Mouse (Mus musculus): ENCODE measurements around the gene Cela2a.
"Not testable (repeated sequence)": the region's sequence is repeated elsewhere in the genome, so short reads cannot be mapped to it uniquely, and the experiment has no call there.

Gene Cela2a

DNA sequence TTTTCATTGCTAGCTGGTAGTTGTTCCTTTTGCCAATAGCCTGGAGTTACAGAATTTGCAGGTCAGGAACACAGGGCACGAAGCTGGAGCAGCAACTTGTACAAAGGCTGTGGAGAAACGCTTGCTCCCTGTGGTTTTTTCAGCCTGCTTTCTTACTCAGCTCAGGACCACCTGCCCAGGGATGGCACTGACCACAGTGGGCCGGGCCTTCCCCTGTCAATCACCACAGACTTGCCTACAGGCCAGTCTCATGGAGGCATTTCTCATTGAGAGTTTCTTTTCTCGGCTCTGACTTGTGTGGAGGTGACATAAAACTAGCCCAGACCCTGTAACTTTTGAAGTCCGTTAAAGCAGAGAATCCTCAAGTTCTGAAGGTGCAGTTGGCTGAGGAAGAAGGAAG, 28.4 kb downstream of the Cela2a start:
- ATAC-seq (ENCODE audit: low TSS enrichment): no peak

DNA sequence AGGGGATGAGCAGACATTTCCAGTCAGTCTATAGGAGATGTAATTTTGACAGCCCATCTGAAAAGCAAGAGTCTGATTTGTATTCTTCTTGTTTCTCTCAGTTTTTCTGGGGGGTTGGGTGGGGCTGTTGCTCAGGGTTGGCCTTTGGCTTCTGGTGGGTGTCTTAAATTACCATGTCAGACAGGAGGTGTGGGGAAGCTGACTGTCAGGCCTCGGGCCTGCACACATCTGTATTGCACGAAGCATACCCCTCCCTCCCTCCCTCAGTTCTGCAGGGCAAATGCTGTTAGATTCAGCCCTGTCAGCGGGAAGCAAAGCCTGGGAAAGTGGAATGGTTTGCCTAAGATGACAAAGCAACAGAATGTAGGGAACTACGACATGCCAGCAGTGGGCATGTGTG, 29.0 kb downstream of the Cela2a start:
- no peak for ATAC-seq (ENCODE audit: low TSS enrichment)

DNA sequence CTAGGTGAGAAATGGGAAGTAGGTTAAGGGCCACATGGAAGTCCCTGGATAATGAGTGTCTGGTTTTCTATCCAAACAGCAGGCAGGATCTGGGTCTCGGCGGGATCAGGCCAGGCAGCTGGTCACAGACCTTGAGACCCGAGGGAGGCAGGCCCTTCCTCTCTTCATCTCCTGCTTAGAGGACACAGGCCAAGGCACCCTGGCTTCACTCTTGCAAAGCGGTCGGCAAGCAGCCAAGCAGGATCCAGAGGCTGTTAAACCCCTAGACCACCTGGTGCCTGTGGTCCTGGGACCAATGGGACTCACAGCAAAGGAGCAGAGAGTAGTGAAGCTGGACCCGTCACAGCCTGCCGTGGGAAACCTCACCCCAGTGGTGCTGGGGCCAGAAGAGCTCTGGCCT, 29.6 kb downstream of the Cela2a start:
- ATAC-seq (ENCODE audit: low TSS enrichment): no peak

DNA sequence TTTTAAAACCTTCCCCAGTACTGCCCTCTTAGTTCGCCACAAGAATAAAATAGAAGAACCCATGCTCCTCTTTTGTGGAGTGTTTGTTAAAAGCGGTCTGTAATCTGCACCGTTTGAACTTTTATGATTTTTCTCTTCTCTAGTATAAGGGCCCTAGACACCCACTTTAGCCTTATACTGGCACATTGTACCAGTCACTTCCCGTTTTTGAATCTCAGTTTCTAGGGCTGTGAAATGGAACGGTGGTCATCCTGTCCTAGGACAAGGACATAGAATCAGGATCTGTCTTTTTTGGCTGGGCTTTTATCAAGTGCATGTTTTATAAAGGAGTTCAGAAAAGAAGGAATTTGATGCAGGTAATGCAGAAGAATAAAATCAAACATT, 31.8 kb downstream of the Cela2a start:
- no peak for ATAC-seq (ENCODE audit: low TSS enrichment)

DNA sequence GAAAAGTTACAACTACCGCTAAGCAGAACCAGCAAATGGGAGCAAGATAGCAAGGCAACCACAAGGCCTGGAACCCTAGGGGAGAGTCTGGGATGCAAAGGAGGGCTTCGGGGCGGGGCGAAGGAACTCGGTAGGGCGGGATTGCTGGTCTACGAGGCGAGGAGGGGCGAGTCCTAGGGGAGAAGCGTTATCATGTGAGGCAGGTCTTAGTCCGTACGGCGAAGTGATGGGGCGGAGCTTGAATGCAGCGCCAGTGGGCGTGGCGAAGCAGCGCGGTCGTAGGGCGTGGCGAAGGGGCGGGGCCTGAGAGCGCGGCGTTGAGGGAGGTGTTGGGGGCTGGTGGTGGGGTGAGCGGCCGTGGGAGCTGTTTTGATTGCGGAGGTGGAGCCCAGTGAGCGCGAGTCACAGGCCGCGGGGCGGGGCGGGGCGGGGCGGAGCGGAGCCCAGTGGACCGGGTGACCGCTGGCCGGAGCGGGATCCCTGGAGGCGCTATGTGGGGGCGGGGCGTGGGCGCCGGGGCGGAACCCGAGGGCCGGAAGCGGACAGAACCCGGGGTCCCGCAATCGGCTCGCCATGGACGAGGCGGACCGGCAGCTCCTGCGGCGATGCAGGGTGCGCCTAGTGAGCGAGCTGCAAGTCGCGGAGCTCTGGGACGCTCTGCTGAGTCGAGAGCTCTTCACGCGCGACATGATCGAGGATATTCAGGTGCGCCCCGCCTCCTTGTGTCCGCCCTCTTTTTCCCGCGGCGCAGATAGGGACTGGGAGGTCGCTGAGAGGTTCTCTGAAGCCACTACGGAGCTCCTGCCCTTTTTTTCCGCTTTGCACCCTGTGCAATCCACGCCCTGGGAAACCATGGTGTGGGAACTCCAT, 32.4 kb downstream of the Cela2a start, which contains the start of gene Casp9:
TSS of gene Casp9 (plus strand) at position 331 of the 870 bp plus-strand sequence.
- peak; percentile 74 for ATAC-seq (ENCODE audit: low TSS enrichment)

DNA sequence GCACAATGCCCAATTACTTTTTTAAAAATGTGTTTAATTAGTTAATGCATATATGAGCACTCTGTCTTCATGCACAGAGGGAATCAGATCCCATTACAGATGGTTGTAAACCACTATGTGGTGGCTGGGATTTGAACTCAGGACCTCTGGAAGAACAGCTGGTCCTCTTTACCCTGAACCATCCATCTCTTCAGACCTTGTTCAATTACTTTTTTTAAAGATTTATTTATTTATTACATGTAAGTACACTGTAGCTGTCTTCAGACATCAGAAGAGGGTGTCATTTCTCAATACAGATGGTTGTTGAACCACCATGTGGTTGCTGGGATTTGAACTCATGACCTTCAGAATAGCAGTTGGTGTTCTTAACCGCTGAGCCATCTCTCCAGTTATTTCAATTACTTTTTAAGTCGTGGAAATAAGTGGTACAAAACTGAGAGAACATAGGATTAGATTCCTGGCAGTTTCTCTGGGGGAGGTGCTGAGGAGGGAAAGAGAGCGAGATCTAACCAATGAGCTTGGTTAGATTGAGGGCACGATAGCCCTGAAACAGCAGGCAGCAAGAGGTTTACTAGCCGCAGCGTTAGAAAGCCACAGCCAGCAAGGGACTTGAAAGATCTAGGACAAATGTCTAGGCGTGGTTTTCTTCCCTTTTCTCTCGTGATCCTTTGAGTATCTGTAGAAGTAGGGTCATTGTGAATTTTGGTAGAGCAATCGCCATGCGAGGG, 33.2 kb downstream of the Cela2a start:
- 0 out of 2 replicates have a peak, but pooled peaks have one; percentile 0 for ATAC-seq (ENCODE audit: low TSS enrichment)

DNA sequence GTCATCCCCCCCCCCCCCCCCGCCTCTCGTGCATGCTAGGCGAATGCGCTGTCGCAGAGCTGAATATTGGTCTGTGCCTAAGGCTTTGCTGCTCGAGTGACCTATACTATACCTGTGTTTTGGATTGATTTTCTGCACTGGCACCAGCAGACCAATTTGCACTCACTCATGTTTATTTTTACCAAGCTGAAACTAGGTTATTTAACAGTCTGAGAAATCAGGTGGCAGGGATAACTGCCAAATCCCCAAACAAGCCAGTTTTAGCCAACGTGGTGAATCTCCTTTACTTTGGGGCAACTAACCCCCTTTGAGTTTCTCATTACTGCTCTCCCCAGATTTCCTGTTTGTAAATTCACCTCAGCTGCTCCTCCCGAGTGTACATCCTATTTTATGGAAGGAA, 34.0 kb downstream of the Cela2a start:
- ATAC-seq (ENCODE audit: low TSS enrichment): no peak

DNA sequence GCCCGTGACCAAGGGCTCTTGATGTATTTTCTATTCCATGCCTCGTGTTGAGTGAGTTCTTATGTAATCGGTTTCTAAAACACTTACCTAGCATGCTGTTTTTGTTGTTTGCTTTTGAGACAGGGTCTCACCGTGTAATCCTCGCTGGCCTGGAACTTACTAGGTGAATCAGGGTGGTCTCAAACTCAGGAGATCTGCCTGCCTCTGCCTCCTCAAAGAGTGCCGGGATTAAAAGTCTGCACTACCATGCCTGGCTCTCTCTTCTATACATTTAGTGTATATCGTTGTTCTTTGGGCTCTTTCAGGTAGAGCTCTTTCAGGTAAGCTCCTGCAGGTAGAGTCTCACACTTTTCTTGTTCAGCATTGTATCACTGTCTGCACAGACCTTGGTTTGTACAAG, 34.5 kb downstream of the Cela2a start:
- ATAC-seq (ENCODE audit: low TSS enrichment): no peak

DNA sequence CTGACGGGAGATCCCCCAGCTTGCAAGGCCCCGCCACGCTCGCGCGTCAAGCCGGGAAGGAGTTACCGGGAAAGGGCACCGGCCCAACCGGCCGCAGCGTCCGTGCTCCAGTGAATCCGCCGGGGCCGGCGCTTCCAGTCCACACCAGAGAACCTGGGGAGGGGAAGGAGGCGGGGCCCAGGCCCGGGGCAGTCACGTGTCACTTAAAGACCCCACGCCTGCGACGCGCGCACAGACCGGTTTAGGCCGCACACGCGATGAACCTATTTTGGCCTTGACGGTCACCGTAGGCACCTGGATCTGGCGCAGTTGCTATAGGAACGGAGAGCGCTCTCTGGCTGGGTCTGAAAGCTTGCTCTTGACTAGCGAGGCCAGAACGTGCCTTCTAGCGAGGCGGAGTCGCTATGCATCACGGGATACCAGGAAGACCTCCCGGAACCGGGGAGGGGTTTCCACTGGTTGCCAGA, 35.4 kb downstream of the Cela2a start, which contains the start of gene Dnajc16:
TSS of gene Dnajc16 (minus strand) at position 408 of the 467 bp plus-strand sequence.
- peak; percentile 71 for ATAC-seq (ENCODE audit: low TSS enrichment)

DNA sequence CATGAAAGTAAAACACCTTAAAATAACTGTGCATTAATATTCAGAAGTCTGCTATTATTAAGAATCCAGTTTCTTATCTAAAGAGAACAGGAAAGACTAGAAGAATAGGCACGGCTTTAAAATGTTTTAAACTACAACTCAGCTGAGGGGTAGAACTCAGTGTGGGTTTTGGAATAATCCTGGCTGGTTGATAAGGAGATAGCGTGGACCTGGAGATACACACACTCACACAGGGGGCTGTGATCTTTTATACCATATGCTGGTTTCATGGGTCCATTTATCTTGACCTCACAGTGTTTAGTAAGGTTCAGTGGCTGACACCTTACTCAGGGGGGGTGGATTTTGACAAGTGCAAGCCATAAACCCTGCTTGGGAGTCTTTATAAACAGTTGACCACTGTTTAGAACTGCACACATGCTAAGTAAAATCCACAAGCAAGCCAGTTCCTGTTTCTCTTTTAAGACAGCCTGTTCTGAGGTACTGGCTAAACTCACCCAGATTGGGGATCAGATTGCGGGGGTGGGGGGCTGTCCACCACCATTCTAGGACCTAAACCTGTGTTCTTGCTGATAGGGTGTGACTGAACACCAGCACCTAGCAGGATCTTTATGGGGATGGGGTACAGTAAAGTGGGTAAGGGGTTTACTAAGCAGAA, 36.3 kb downstream of the Cela2a start:
- ATAC-seq (ENCODE audit: low TSS enrichment): no peak

DNA sequence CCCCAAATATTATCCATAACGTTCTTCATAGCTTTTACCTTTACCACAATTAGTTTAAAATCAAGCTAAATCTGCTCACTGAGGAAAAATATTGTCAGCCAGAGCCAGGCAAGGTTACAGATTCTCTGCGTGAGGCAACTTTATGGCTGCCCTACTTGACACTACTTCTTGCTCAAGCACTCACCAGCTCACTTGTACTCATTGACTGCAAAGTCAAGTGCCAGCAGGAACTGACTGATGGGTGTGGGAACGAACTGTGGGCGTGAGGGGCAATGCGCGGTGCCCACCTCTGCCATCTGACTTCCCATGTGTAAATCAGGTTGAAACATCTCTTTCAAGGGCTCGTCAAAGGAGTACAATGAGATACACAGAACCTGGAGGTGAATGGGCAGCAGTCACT, 38.5 kb downstream of the Cela2a start:
- ATAC-seq (ENCODE audit: low TSS enrichment): no peak

DNA sequence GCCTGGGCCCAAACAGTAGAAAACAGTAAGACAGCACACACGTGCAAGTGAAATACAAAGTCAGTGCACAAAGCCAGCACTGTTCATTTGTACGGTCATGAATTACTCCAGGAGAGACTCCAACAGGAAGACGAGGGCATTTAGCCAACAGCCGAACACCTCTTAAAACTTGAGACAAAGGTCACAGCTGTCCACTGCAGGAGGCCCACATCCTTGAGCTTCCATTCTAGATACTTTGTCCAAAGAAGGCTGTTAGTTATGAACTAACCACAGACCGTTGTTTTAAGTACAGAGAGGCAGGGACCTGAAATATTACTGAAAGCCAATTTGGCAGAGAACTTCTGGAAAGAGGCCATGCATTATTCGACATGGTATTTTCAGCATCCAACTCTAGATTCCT, 38.9 kb downstream of the Cela2a start:
- ATAC-seq (ENCODE audit: low TSS enrichment): no peak

DNA sequence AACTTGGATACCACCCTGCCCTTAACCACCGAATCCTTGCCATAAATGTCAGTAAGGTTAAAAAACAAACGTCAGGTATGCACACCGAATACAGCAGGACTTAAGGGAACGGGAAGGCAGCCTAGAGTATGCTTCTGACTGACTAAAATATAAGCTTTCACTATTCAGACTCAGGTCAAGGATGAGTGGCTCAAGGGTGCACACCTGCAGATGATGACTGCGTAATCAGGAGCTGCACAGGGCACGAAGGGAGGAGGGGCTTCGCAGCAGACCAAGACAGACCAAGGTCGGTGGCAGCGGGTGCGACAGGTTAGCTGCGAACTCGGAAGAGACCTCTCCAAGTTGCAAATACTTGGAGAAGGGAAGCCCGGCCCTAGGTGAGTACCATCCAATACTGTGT, 39.8 kb downstream of the Cela2a start:
- no peak for ATAC-seq (ENCODE audit: low TSS enrichment)

DNA sequence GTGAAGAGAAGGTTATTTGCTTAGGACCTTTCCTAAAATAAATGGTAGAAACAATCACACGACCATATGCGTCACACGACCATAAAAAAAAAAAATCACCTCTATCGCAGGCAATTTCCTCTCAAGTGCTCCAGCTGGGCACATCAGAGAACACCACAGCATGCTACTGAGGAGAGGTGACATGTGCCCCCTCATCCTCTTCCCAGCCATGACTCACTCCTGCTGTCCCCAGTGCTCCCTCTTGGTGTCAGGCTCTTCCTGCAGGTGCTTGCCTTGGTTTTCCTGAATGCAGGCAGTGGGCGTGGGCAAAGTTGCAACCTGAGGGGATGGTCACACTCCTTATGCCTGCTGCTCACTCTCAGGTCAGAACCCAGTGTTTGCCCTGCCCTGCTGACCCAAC, 41.1 kb downstream of the Cela2a start:
- peak; percentile 63 for ATAC-seq (ENCODE audit: low TSS enrichment)

DNA sequence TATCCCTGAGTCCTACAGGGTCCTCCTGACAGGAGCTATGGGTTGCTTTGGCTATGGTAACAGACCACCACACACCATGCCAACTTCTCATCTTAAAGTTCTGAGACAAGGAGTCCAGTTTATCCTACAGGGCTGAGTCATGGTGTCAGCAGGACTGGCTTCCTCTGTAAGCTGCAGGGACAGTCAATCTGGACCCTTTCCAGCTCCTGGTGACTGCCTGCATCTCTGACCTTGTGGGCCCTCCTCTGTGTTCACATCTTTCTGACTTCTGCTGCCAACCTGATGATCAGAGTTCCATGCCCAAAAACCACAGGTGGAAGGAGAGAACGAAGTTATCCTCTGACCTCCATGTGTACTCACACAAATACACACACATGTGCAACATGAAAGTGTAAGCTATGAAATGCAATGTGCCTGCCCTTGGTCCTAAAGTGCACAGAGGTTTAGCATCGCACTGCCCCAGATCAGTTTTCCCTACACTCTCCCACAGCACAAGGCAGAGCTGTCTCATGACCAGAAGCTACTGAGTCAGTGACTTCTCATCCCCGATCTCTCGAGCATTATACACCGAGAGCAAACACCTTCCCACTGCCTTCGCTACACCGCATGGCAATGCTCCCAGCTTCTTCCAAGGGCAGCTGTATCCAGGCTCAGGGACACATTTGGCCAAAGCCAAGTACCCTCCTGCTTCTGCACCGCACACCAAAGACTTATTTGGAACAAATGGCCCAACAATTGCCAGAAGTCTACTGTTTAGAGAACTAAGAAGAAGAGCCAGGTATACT, 44.6 kb downstream of the Cela2a start:
- ATAC-seq (ENCODE audit: low TSS enrichment): no peak

DNA sequence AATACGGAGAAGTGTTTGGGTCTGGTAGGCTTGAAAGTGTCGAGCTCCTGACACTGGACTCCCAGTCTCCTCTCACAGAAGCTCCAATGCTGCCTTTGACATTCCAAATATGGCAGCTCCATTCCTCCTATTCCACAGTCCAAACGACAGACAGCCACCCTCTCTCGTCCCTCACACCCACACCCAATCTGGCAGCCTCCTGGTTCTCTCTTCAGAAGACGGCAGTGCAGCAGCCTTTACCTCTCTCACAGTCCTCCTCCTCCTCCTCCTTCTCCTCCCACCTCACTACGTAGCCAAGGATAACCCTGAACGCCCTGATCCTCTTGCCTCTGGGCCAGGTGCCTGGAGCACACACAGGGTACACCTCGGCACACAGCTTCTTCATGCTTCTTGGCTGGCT, 46.1 kb downstream of the Cela2a start:
- ATAC-seq (ENCODE audit: low TSS enrichment): peak; percentile 73

DNA sequence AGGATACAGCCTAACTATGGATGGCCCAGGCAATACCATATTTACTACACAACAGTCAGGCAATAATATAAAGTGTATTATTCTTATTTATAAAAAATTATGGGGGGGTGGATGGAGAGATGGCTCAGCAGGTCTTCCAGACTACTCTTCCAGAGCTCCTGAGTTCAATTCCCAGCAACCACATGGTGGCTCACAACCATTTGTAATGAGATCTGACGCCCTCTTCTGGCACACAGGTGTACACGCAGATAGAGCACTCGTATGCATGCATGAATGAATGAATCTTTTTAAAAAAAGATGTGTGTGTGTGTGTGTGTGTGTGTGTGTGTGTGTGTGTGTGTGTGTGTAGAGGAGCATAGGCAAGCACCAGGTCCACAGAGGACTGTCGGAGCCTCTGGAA, 52.9 kb downstream of the Cela2a start:
- ATAC-seq (ENCODE audit: low TSS enrichment): not testable (repeated sequence)

DNA sequence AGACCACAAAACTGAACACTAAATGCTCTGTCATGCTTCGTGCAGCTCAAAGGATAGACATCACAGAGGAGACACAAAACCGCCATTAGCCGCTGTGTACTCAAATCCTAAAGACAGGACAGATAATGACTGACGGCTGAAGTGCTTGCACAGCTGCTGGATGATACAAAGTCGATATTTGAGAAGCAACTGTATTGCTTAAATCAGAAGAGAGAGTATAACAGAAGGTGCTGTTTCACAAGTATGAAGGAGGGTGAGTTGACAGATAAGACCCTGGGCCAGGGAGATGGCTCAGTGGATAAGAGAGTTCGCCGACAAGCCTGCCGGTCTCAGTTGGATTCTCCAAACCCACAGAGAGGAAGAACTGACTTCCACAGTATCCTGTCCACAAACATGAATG, 54.1 kb downstream of the Cela2a start:
- ATAC-seq (ENCODE audit: low TSS enrichment): no peak

DNA sequence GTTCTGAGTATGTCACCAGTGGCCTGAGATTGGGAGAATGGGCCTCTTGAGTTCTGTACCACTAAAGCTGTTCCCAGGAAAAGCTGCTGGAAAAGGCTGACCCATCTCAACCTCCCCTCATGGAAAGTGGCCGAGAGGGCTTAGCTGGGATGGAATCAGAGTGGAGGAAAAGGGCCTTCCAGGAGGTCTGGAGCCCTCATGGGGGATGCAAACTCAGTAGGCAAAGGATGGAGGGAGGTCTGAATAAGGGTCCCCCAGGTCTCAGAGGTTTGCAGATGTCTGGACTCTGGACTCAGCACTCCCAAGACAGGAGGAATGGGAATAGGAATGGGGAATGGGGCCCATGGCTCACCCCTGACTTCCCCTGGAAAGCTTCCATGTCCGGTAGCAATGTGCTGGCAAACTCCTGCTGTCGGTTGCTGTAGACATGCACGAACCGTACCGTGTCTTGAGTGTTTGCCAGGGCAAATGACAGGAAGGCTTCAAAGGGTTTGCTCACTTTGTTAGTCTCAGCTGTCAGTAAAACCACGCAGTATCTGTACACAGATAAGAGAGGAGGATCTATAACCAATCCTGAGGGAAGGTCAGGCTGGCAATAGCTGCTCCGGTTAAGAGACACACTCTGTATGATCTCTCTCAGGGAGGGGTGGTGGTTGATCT, 56.3 kb downstream of the Cela2a start:
- ATAC-seq (ENCODE audit: low TSS enrichment): no peak

DNA sequence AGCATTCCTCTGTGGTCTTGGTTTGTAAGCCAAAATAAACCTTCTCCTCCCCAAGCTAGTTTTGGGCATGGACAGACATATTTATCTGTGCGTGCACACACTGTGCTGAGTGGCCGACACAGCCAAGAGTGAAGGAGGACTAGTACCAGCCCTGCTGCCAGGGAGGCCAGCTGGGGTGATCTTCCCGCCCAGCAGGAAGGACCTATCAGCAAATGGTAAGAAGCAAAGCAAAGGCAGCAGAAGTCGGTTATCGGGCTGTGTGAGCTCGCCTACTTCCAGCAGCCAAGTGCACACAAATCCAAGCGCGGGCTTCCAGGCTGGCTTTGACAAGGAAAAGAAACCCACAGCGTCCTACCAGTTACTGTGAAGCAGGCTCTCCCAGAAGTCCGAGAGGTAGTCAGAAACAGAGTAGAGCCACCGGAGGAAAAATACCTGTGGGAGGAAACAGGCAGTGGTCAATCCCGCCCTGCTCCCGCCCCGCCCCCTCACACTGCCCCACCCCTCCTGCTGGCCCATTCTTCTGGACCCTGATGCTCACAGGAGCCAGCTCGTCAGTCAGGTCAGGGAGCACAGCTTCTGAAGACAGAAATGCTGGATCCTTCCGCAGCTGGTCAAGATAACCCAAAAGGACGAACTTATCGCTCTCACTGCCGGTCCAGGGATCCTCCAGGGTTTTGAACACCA, 58.5 kb downstream of the Cela2a start:
- peak; percentile 46; the same call in 1 of the 2 replicates for ATAC-seq (ENCODE audit: low TSS enrichment)

Data from frontal cortex, adult (tissue).